Mouse (Mus musculus): ENCODE results near the gene Hoxb2.

Gene Hoxb2

GRCm38 (mm10) chr11:96336597-96336996 lies 13.7 kb upstream of the Hoxb2 start:
- DNase-seq, result no peak

DNA sequence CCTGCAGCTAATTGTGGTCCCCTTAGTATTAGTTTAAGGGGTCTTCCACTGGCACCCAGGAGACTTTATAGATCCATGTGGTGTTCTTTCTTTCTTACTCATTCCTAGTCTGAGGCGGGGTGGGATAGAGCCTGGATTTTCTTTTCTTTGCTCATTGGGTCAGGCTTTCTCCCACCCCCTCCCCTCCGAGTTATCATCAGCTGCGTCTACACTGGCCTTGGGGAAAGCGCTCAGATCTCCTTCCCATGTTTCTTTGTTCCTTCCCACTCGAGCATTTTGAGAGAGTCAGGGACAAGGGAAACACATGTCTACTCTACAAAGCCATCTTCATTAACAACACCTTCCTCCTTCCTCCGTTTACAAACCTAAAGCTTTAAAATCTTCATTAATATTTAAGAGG lies 13.3 kb upstream of the Hoxb2 start:
- no peak for DNase-seq

- DNase-seq, result no peak
These were observed 11.1 kb upstream of the Hoxb2 start for GRCm38 (mm10) chr11:96338957-96339855.

- DNase-seq, result no peak
These were observed 9.5 kb upstream of the Hoxb2 start for GRCm38 (mm10) chr11:96340698-96341365.

- DNase-seq, result no peak
These were observed 8.4 kb upstream of the Hoxb2 start for GRCm38 (mm10) chr11:96341701-96342575.

DNA sequence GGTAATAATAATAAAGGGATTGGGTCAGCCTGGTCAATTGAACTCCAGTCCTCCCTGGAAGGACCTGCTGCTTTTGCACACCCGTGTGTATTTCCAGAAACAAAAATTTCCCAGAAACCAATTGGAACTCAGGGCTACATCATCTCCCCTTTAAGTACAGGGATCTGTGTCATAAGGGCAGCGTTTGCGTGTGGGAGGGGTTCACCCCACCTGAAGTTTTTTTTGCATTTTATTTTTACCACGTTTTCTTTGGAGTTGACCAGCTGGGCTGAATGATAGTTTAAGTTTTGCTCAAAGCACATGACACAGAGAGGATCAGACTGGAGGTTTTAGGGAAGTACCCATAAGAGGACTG lies 7.8 kb upstream of the Hoxb2 start:
- no peak for DNase-seq

- no peak for DNase-seq
These were observed 7.0 kb upstream of the Hoxb2 start for GRCm38 (mm10) chr11:96343206-96343745.

GRCm38 (mm10) chr11:96344061-96344877 lies 6.1 kb upstream of the Hoxb2 start:
- no peak for DNase-seq

DNA sequence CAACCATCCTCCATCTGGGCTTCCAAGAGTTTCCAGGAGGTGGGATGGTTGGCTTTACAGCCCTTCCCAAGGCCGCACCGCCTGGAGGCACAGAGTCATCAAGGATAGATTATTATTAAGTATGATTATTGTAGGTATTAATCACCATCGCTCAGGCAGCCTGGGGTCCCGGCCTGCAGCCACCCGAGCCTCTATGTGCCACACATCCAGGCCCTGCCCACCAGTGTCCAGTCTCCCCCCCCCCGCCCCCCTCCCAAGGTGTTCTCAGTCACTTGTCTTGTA lies 5.5 kb upstream of the Hoxb2 start:
- DNase-seq, result no peak

GRCm38 (mm10) chr11:96345220-96345892 lies 5.0 kb upstream of the Hoxb2 start:
- DNase-seq, result no peak

- DNase-seq, result no peak
These were observed 4.2 kb upstream of the Hoxb2 start for GRCm38 (mm10) chr11:96345893-96346806.

- no peak for DNase-seq
These were observed 3.3 kb upstream of the Hoxb2 start for GRCm38 (mm10) chr11:96346916-96347520.

DNA sequence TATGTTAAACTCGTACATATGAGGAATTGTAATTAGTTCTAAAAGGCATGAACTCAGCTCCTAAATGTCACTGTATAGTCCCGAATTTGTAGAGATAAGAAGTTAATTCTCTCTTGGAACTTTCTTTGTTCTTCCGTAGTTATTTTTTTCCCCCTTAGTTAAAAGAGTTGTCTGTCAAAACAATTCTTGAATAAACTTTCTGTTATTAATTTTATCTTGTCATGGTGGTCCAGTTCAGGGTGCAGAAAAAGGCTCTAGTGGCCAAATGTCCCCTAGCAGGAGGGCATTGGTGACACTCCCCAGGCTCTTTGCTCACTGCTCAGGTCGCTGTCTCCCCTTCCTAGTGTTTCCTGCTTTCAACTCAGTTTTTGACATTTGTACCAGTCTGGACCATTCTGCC lies 2.6 kb upstream of the Hoxb2 start:
- DNase-seq, result no peak

DNA sequence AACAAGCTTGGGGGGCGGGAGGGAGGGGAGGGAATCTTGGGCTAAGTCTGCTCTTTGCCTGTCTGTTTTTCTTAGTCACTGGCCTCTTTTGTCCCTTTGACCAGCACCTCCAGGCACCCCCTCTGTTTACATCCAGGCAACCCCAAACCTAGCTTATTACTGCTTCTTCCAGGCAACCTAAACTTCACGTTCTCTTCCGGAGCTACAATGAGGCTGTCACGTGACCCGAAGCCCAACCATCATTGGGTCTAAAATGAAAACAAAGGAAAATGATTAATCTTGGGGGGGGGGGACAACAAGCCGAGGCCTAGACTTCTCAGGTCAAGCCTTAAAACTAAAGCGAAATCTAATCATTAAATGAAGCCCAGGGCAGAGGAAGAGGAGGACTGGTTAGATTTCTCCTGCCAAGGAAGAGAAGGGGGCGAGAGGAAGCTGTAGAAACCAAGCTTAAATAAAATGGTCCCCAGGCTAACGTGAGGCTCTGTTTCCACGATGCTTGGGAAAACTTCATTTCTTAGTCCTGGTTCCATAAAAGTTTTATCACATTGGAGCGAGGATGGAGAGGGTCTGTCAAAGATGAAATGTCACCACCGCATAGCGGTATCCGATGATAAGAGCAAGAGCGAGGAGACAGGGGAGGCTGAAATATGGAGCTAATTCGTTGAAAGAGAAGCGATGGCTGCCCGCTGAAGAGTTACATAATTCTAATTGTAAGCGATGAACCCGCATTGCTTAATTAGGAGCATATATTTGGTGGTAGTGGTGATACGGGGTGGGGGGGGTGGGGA lies 2.0 kb upstream of the Hoxb2 start:
- no peak for DNase-seq

GRCm38 (mm10) chr11:96348988-96349387 lies 1.3 kb upstream of the Hoxb2 start:
- DNase-seq, result no peak

DNA sequence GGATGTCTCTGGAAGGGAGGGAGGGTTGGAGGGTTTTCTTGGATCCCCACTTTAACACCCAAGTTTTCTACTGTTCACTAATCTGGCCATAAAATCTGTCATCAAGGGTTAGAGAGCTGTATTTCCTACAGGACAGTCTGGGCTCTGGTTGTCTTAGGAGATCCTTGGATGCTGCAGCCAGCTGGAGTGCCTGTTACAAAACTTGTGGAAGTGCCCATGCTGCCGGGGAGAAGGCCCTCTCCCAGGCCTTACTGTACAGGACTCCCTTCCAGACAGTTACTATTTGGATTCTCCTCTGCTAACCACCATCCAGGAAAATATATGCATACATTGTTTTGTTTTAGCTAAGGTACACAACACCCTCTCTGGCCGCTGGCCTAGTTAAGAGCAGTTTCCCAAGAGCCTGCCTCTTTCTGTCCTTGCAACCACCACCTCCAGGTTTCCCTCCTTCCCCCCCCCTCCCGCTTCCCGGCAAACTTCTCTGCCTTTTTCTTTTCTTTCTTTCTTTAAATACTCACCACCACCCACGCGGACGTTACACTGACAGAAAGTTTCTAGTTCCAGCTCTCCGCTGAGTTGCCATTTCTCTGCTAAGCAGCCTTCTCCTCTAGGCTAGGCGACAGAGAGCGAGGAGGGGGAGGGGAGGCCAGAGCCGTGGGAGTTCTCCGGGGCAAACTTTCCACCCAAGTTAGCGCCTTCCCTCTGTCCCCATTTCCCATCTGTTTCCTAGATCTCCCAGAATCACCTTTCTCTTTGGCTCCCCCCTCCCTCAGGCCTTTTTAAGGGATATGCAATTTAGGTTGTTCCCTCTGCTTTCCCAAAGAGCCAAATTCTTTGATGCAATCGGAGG lies 609 bp upstream of the Hoxb2 start:
- no peak for DNase-seq

- DNase-seq, result no peak
These were observed 466 bp downstream of the Hoxb2 start for GRCm38 (mm10) chr11:96350791-96351190.

DNA sequence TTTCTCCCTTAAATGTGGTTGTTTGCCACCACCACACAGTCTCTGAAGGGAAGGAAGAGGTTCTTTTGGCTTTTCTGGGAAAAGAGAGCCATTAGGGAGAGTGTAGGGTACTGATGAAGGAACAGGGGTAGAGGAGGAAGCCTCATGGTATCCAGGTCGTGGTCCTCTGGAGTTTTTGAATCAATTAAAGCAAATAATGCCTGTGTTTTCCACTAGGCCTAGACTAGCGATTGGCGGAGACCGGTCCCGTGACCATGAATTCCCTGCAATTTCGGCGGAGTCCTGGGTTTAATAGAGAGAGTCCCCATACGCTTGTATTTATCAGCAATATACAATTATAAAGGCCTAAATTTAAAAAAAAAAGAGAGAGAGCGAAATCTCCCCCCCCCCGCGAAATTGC lies 987 bp downstream of the Hoxb2 start:
- no peak for DNase-seq

DNA sequence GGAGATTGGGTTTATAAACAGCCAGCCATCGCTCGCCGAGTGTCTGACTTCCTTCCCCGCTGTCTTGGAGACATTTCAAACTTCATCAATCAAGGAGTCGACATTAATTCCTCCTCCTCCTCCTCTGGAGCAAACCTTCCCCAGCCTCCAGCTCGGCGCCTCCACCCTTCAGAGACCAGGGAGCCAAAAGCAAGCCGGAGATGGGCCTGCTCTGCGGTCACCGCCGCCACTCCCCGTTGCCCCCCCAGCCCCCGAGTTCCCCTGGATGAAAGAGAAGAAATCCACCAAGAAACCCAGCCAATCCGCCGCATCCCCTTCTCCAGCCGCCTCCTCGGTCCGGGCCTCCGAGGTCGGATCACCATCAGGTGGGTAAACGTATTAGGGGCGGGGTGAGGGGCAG lies 1.5 kb downstream of the Hoxb2 start:
- no peak for DNase-seq
